Mouse (Mus musculus) stomach, postnatal 0 days (tissue): ENCODE results near the gene Ubiad1. TPM values are rescaled to one million over a fixed set of nuclear protein-coding genes. Genes with fewer than 3 reads are reported as not detected.

Experiments used
- ATAC-seq: fragments of 200-750 bp; cut with Nextera tagmentation; 2 replicates; pipeline ENCODE4 v1.8.0; 2017; ENCODE audit not compliant: low FRiP score, low TSS enrichment
- DNase-seq: peaks from one replicate; pipeline ENCODE4 v3.0.0-alpha.2; 2016; ENCODE audit warnings: low spot score
- H3K27ac ChIP-seq: fragments of 300-500 bp; sonication (generic); replicated peaks from 2 replicates; pipeline ENCODE4 v1.5.1; 2014; ENCODE audit warnings: mild to moderate bottlenecking, control low read depth
- H3K27me3 ChIP-seq: fragments of 300-500 bp; sonication (generic); 2 replicates; pipeline ENCODE4 v1.6.1; 2014; ENCODE audit warnings: low read length; ENCODE audit not compliant: control insufficient read depth, insufficient read depth
- H3K36me3 ChIP-seq: fragments of 300-500 bp; sonication (generic); 2 replicates; pipeline ENCODE4 v1.6.1; 2014; ENCODE audit warnings: low read length, mixed read lengths; ENCODE audit not compliant: control insufficient read depth, insufficient read depth
- H3K4me1 ChIP-seq: fragments of 300-500 bp; sonication (generic); replicated peaks from 2 replicates; pipeline ENCODE4 v1.6.1; 2014; ENCODE audit warnings: antibody characterized with exemption; ENCODE audit not compliant: control insufficient read depth, insufficient read depth
- H3K4me2 ChIP-seq: fragments of 300-500 bp; sonication (generic); replicated peaks from 2 replicates; pipeline ENCODE4 v1.6.1; 2014; ENCODE audit warnings: low read depth, mild to moderate bottlenecking, control low read depth, moderate library complexity
- H3K4me3 ChIP-seq: fragments of 300-500 bp; sonication (generic); 2 replicates; pipeline ENCODE4 v1.5.1; 2014; ENCODE audit warnings: low read depth, low read length, control low read depth
- H3K9ac ChIP-seq: fragments of 300-500 bp; sonication (generic); 2 replicates; pipeline ENCODE4 v1.6.1; 2014; ENCODE audit warnings: mild to moderate bottlenecking, low read length, control low read depth, mixed read lengths
- H3K9me3 ChIP-seq: fragments of 300-500 bp; sonication (generic); 2 replicates; pipeline ENCODE4 v1.6.1; 2016; ENCODE audit warnings: low read length; ENCODE audit not compliant: control insufficient read depth
- CTCF ChIP-seq: IDR thresholded peaks from 2 replicates; pipeline ENCODE4 v1.5.1; 2016; ENCODE audit warnings: antibody characterized with exemption, low read depth, mild to moderate bottlenecking, moderate library complexity
- EP300 ChIP-seq: optimal IDR thresholded peaks from 2 replicates; pipeline ENCODE3; 2016; ENCODE audit warnings: antibody characterized with exemption
- WGBS: fragments of 180-500 bp; shearing (Covaris S2); extraction: QIAGEN DNeasy Blood & Tissue Kit; methylation state at CpG from one replicate; pipeline ENCODE4 v1.1.7; 2014; 5-methylcytosine and 5-hydroxymethylcytosine counted together
- polyA plus RNA-seq: library from polyadenylated mRNA; unstranded; fragments of >200 nt; fragmentation: Nextera tagmentation; extraction: Ambion mirVana; gene quantifications from 2 replicates; pipeline ENCODE4 v1.2.1, GENCODE M21; 2015

Ubiad1 gene
- polyA plus RNA-seq, 1 experiment from 2014 or later = 9.5 TPM

- ATAC-seq (no peak), DNase-seq (no peak)
- no peaks in the 10 kb centered on the region for H3K36me3 ChIP-seq
- TF ChIP-seq EP300 = no peak
- TF ChIP-seq CTCF = no peak
- no peak overlapping the region for H3K4me3 ChIP-seq
- H3K4me1 ChIP-seq = no peaks in the 10 kb centered on the region
- WGBS = 82% methylated on average over 7 of the region's 7 CpGs
- H3K9ac ChIP-seq = no peak overlapping the region
- H3K4me2 ChIP-seq = no peak overlapping the region
- no peak overlapping the region for H3K27ac ChIP-seq
- no peaks in the 10 kb centered on the region for H3K27me3 ChIP-seq
- no peaks in the 10 kb centered on the region for H3K9me3 ChIP-seq
These were observed 59.3 kb downstream of the Ubiad1 start for GRCm38 (mm10) chr4:148385269-148385668.

Other genes starting within 250 kb of the Ubiad1 start
- gene Disp3, start 156.8 kb downstream of the Ubiad1 start, polyA plus RNA-seq = 0.04 and 0.06 TPM in 2 replicates
- gene Mtor, start 3.8 kb upstream of the Ubiad1 start, polyA plus RNA-seq = 14.7 and 15.4 TPM in 2 replicates
- 1.2 and 1.3 TPM in 2 replicates for gene Angptl7, start 55.7 kb upstream of the Ubiad1 start, polyA plus RNA-seq
- gene Exosc10, start 113.7 kb upstream of the Ubiad1 start, polyA plus RNA-seq = 30.0 and 35.2 TPM in 2 replicates
- 109 and 113 TPM in 2 replicates for gene Srm, start 146.7 kb upstream of the Ubiad1 start, polyA plus RNA-seq
- gene Masp2, start 157.8 kb upstream of the Ubiad1 start, polyA plus RNA-seq = 0.46 and 0.79 TPM in 2 replicates
- 99.8 and 106 TPM in 2 replicates for gene Tardbp, start 182.2 kb upstream of the Ubiad1 start, polyA plus RNA-seq
- gene Gm572, start 198.5 kb upstream of the Ubiad1 start, polyA plus RNA-seq = 0.10 and 0.16 TPM in 2 replicates